Mouse (Mus musculus) testis, adult 2 months (tissue): ENCODE results near the gene Nfyc.

ENCODE experiments used
- CTCF ChIP-seq: fragments of 200-500 bp; IDR thresholded peaks from 2 replicates; pipeline ENCODE4 v1.5.1; 2012; ENCODE audit warnings: low read depth, mild to moderate bottlenecking, inconsistent platforms, low read length, moderate library complexity; ENCODE audit not compliant: control insufficient read depth, insufficient read depth, insufficient replicate concordance
- POLR2A ChIP-seq: fragments of 200-500 bp; IDR thresholded peaks from 2 replicates; pipeline ENCODE4 v1.6.1; 2012; ENCODE audit warnings: low read depth, mild to moderate bottlenecking, inconsistent platforms, low read length, moderate library complexity; ENCODE audit not compliant: control insufficient read depth

GRCm38 (mm10) chr4:120713021-120713420 lies 118.4 kb downstream of the Nfyc start:
- TF ChIP-seq POLR2A (no peak), CTCF (no peak)
